Mouse (Mus musculus) midbrain, embryonic 16.5 days (tissue): ENCODE measurements around the gene Syt12. TPM values are rescaled to one million over a fixed set of nuclear protein-coding genes. Genes with fewer than 3 reads are reported as not detected.

Experiments used
- ATAC-seq: fragments of 200-750 bp; cut with Nextera tagmentation; 2 replicates; pipeline ENCODE4 v1.8.0; 2017; ENCODE audit warnings: moderate TSS enrichment
- H3K27ac ChIP-seq: fragments of 300-500 bp; sonication (generic); 2 replicates; pipeline ENCODE4 v1.5.1; 2014; ENCODE audit warnings: mild to moderate bottlenecking, low read length, mixed read lengths
- H3K27me3 ChIP-seq: fragments of 300-500 bp; sonication (generic); 2 replicates; pipeline ENCODE4 v1.6.1; 2014; ENCODE audit warnings: low read depth, low read length, mixed read lengths; ENCODE audit not compliant: control insufficient read depth, insufficient read depth
- H3K36me3 ChIP-seq: fragments of 300-500 bp; sonication (generic); 2 replicates; pipeline ENCODE4 v1.6.1; 2014; ENCODE audit warnings: mild to moderate bottlenecking, low read length, moderate library complexity, mixed read lengths; ENCODE audit not compliant: control insufficient read depth, insufficient read depth
- H3K4me1 ChIP-seq: fragments of 300-500 bp; sonication (generic); 2 replicates; pipeline ENCODE4 v1.6.1; 2014; ENCODE audit warnings: mild to moderate bottlenecking, low read length, mixed read lengths; ENCODE audit not compliant: control insufficient read depth, insufficient read depth
- H3K4me2 ChIP-seq: fragments of 300-500 bp; sonication (generic); 2 replicates; pipeline ENCODE4 v1.6.1; 2014; ENCODE audit warnings: mild to moderate bottlenecking, low read length, mixed read lengths
- H3K4me3 ChIP-seq: fragments of 300-500 bp; sonication (generic); 2 replicates; pipeline ENCODE4 v1.5.1; 2014; ENCODE audit warnings: low read depth, mild to moderate bottlenecking, low read length, moderate library complexity, mixed read lengths
- H3K9ac ChIP-seq: fragments of 300-500 bp; sonication (generic); 2 replicates; pipeline ENCODE4 v1.6.1; 2014; ENCODE audit warnings: low read depth, low read length, mixed read lengths
- H3K9me3 ChIP-seq: fragments of 300-500 bp; sonication (generic); replicated peaks from 2 replicates; pipeline ENCODE4 v1.6.1; 2014; ENCODE audit warnings: mild to moderate bottlenecking, low read length, mixed read lengths; ENCODE audit not compliant: control insufficient read depth, poor library complexity, severe bottlenecking
- WGBS: fragments of 180-500 bp; shearing (Covaris S2); extraction: QIAGEN DNeasy Blood & Tissue Kit; methylation state at CpG from one replicate; pipeline ENCODE4 v1.1.7; 2014; 5-methylcytosine and 5-hydroxymethylcytosine counted together
- polyA plus RNA-seq: library from polyadenylated mRNA; unstranded; fragments of >200 nt; fragmentation: Nextera tagmentation; extraction: Ambion mirVana; gene quantifications from 2 replicates; pipeline ENCODE4 v1.2.1, GENCODE M21; 2015

The Syt12 gene
- polyA plus RNA-seq: 3.2 and 5.2 TPM in 2 replicates

DNA sequence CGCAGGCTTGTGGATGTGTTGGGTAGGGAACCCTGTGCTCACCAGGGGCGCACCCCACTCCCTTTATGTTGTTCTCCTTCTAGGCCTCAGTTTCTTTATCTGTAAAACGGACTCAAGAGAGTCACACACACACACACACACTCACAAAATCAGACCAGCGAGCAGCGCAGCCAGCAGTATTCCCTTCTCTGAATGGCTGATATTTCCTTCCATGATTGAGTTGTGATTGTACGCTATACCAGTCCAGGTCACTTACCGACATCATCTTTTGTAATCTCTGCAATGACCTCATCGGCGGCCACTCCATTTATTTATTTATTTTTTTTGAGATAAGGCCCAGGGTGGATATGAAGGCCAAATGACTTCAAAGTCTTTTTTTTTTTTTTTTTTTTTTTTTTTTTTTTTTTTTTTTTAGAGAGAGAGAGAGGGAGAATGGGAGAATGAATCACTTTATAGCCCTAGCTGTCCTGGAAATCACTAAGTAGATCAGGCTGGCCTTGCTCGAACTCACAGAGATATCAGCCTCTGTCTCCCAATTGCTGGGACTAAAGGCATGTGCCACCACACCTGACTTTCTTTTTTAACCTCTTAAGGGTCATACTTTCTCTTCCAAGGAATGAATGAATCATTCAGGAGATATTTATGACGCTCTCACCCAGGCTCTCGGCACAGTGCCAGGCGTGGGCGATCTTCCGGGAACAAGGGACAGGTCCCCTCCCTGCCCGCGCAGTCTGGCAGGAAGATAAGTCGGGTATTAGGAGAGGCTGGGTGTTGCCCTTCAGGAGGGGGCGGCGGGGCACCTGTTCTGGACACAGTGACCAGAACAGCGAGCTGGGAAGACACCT is at the start of gene Syt12:
TSS of gene Syt12 (minus strand) at position 103 of the 845 bp plus-strand sequence.
- ATAC-seq: no peak
- Histone ChIP-seq H3K4me3 (peak within 1 kb of the TSS; percentile 56), H3K27ac (0 out of 2 replicates have a peak within 1 kb of the TSS, but pooled peaks have one; percentile 24), H3K9ac (peak within 1 kb of the TSS; percentile 74), H3K36me3 (no peaks in the 10 kb centered on the region), H3K27me3 (peaks cover 7% of the 10 kb centered on the region), H3K4me2 (peak within 1 kb of the TSS; percentile 97), H3K9me3 (no peaks in the 10 kb centered on the region), H3K4me1 (peaks cover 4% of the 10 kb centered on the region; the same call in 1 of the 2 replicates)
- 29% methylated on average over 21 of the region's 21 CpGs for WGBS

DNA sequence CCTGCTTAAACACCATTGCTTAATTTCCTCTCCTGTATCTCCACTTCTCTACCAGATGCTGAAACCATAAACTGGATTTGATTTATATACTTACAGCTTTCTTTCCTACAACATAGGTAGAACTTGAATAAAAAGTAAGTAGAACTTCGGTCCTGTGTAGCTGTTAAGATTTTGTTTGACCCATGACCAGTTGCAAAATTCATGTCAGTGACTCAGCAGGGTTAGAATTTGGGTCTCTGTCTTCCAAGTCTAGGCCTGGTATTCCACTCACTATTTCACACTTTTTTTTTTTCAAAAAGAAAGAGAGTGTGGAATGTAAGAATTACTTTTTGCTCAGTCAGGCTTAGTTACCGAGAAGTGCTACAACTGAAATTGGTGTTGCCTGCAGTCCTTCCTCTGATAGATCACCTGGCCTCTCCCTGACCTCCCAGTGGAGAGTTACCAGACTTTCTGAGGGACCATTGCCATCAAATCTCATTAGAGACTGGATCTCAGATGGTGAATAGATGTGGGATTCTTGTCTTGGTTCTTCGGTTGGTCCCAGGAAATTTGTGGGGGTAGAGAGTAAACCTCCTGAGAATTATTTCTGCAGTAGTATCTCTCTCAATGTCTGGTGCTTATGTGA is 44.3 kb upstream of the Syt12 start:
- Histone ChIP-seq H3K9ac (no peak overlapping the region), H3K9me3 (no peaks in the 10 kb centered on the region), H3K4me1 (no peaks in the 10 kb centered on the region), H3K4me2 (no peak overlapping the region), H3K36me3 (no peaks in the 10 kb centered on the region), H3K4me3 (no peak overlapping the region), H3K27me3 (no peaks in the 10 kb centered on the region), H3K27ac (no peak overlapping the region)
- ATAC-seq: no peak
- WGBS: 96% methylated on average over 3 of the region's 3 CpGs

DNA sequence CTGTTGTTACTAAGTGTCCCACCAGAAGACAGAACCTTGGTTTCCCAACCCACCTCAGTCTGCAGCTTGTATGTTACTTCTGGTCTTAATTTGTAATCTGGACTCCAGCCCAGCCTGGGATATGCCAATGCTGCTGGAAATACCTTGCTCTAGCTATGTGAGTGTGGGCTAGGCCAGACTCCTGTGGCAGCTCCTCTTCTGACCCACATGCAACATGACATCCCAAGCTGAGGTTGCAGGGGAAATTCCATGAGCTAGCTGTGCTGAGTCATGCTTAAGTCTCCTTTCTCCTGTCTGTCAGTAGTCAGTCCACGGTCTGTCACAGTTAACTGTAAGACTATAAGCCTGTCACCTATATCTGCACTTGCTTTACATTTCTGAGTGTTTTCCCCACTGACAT is 40.2 kb upstream of the Syt12 start:
- no peaks in the 10 kb centered on the region for H3K27me3 ChIP-seq
- no peak overlapping the region for H3K27ac ChIP-seq
- no peaks in the 10 kb centered on the region for H3K4me1 ChIP-seq
- H3K9ac ChIP-seq: no peak overlapping the region
- H3K9me3 ChIP-seq: no peaks in the 10 kb centered on the region
- H3K4me3 ChIP-seq: no peak overlapping the region
- 91% methylated on average over 1 of the region's 1 CpGs for WGBS
- no peak for ATAC-seq
- no peaks in the 10 kb centered on the region for H3K36me3 ChIP-seq
- no peak overlapping the region for H3K4me2 ChIP-seq

DNA sequence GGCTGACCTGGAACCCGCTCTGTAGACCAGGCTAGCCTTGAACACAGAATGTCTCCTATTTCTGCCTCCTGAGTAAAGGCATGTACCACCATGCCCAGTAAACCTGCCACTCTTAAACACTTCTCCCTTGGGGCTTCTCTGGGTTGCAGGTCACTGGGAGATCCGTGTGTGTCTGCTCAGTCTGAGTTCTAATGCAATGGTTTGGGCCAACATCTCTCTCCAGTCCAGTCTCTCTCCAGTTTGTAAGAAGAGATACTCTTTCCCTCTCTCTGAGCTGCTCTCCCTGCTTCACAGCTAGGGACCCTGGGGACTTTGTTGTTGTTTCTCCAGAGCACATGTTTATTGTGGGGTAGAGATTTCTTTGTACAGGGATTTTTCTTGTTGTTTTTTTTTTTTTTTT is 39.0 kb upstream of the Syt12 start:
- H3K27me3 ChIP-seq: no peaks in the 10 kb centered on the region
- 64% methylated on average over 2 of the region's 2 CpGs for WGBS
- H3K36me3 ChIP-seq: no peaks in the 10 kb centered on the region
- H3K4me3 ChIP-seq: no peak overlapping the region
- no peaks in the 10 kb centered on the region for H3K9me3 ChIP-seq
- H3K4me2 ChIP-seq: no peak overlapping the region
- ATAC-seq: no peak
- peak overlapping the region; percentile 55 for H3K27ac ChIP-seq
- no peak overlapping the region for H3K9ac ChIP-seq
- no peaks in the 10 kb centered on the region for H3K4me1 ChIP-seq

DNA sequence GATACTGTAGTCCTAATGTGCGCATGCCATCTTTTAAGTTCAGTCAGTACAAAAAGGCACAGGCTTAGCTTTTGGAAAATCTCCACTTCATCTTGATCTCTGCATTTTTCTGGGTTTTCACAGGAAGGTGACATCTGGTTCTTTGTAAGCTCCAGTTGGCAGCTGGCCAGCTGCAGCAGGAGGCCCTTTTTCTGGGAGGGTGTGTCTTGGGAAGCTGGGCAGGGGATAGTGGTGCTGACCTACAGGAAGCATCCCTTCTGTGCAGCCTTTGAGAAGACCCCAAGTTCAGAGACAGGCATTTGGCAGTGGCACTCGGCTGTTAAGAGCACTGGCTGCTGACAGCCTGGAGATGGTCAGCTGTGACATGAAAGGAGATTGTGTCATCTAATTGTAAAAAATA is 38.5 kb upstream of the Syt12 start:
- H3K27ac ChIP-seq: no peak overlapping the region; the same call in 1 of the 2 replicates
- H3K36me3 ChIP-seq: no peaks in the 10 kb centered on the region
- no peak for ATAC-seq
- peaks cover 4% of the 10 kb centered on the region; the same call in 1 of the 2 replicates for H3K4me1 ChIP-seq
- no peak overlapping the region for H3K4me2 ChIP-seq
- no peaks in the 10 kb centered on the region for H3K27me3 ChIP-seq
- no peak overlapping the region for H3K9ac ChIP-seq
- WGBS: 43% methylated on average over 2 of the region's 2 CpGs
- no peak overlapping the region for H3K4me3 ChIP-seq
- no peaks in the 10 kb centered on the region for H3K9me3 ChIP-seq

DNA sequence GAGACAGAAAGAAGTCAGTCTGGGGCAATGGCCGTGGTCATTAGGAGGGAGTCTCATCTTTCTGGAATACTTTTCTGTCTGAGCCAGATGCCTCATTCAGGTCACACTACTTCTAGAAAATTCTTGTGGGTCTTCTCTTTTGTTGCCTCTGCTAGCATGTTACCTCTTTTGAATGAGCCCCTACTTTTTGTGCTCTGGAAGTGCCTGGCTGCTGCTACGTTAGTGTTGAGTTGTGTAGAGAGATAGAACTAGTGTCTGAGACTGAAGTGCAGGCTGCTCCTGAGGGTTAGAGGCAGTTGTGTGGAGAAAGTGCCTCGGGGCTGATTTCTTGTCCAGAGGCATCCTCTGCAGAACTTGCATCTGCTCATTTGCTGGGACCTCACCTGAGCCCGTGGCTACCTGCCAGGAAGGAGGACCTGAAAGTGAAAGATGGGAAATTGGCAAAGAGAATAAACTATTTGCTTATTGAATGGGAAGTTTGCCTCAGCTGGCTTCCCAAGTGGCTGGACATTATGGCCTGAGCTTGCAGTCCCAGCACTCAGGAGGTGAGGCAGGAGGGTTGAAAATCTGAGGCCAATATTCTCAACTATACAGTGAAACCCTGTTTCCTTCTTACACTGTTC is 36.1 kb upstream of the Syt12 start:
- WGBS: 81% methylated on average over 4 of the region's 4 CpGs
- no peak overlapping the region for H3K9ac ChIP-seq
- no peak for ATAC-seq
- H3K4me2 ChIP-seq: no peak overlapping the region
- H3K4me1 ChIP-seq: peaks cover 9% of the 10 kb centered on the region; the same call in 1 of the 2 replicates
- no peak overlapping the region for H3K27ac ChIP-seq
- H3K36me3 ChIP-seq: no peaks in the 10 kb centered on the region
- H3K9me3 ChIP-seq: no peaks in the 10 kb centered on the region
- no peaks in the 10 kb centered on the region for H3K27me3 ChIP-seq
- H3K4me3 ChIP-seq: no peak overlapping the region

DNA sequence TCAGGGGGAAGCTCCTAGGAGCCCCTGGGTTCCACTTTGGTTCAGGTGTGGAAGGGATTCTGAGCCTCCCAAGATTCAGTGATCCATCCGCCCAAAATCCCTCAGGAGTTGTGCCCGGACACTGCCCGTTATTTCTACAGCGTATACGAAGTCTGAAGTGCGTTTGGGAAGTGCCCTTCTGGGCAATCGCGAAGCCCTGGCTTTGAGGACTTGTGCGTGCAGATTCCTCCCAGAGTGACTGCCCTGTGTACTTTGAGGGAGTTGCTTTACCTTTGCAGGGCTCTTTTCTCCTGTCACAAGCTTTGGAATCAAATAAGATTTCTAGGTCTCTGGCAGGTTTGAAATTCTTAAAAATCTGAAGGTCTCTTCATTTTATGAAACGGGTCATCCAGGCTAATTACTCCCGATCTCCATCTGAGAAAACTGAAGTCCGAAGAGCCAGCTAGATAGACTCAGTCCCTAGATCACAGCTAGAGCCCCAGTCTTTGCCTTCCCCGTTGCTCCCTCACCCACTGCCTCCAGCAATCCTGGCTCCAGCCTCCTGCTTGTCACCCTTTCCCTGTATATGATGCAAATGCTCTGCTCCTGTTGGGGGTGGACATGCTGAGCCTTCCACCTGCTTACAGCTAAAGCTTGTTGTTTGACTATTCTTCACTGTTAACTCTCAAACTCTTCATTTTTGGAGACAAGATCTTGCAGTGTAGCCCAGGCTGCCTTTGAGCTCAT is 34.0 kb upstream of the Syt12 start:
- H3K36me3 ChIP-seq: no peaks in the 10 kb centered on the region
- no peak for ATAC-seq
- H3K4me1 ChIP-seq: peaks cover 9% of the 10 kb centered on the region; the same call in 1 of the 2 replicates
- peak overlapping the region; percentile 80 for H3K4me2 ChIP-seq
- no peaks in the 10 kb centered on the region for H3K9me3 ChIP-seq
- H3K27me3 ChIP-seq: no peaks in the 10 kb centered on the region
- no peak overlapping the region for H3K27ac ChIP-seq
- 8% methylated on average over 13 of the region's 13 CpGs for WGBS
- H3K4me3 ChIP-seq: peak overlapping the region; percentile 70
- H3K9ac ChIP-seq: peak overlapping the region; percentile 61; the same call in 1 of the 2 replicates

DNA sequence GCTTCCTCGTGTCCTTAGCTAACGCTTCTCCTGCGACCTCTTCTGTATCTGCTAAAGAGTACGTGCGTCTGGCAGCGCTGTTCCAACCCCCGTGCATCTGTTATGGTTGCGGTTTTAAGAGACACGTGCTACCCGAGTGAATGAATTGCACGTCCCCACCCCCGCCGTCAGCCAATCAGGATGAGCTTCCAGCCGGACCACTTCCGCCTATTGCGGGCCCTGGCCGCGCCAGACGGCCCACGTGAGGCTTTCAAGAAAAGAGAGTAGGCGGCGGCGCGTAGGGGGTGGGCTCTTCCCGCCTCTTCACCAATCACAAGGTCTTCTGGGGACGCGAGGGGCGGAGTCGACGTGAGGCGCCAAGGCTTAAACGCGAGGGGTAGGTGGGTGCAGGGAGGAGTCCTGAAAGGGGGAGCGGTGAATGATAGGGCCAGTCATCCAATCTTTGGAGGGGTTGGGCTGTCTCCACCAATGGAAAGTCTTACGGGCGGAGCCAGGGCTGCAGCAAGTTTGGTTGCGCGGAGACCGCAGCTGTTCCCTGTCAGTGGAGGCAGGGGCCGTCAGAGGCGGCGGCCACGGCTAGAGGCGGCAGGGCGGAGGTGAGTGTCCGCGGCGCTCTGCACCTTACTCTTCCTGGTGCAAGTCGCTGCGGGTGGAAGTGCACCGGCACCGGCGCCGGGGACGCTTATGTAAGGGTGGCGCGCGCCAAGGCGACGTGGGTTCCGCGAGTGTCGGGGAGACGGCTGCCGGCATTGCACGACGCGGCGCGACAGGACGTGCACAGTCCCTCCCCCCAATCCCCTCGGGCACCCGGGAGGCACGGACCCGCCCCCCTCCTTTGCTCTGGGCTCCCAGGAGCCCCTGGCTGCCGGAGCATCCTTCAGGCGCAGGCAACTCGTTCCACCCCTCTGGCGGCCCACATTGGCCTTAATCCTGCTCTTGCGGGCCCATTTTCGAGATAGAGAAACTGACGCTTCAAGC is 33.0 kb upstream of the Syt12 start, which contains the start of gene Pcx:
TSS of gene Pcx (plus strand) at position 487 of the 978 bp plus-strand sequence.
- peaks cover 9% of the 10 kb centered on the region; the same call in 1 of the 2 replicates for H3K4me1 ChIP-seq
- peak within 1 kb of the TSS; percentile 70 for H3K4me3 ChIP-seq
- H3K36me3 ChIP-seq: no peaks in the 10 kb centered on the region
- peak within 1 kb of the TSS; percentile 61 for H3K9ac ChIP-seq
- ATAC-seq: peak; percentile 100
- H3K27me3 ChIP-seq: no peaks in the 10 kb centered on the region
- no peak within 1 kb of the TSS for H3K27ac ChIP-seq
- no peaks in the 10 kb centered on the region for H3K9me3 ChIP-seq
- peak within 1 kb of the TSS; percentile 80 for H3K4me2 ChIP-seq
- WGBS: under 1% methylated on average over 79 of the region's 82 CpGs
